Mouse (Mus musculus): ENCODE data around the gene Rpap3. TPM values are rescaled to one million over a fixed set of nuclear protein-coding genes. Genes with fewer than 3 reads are reported as not detected.

The Rpap3 gene
- total and polyA plus RNA-seq, 3 experiments, result 43.1 to 73.7 (median 69.1) TPM

- no peaks in the 10 kb centered on the region for H3K9me3 ChIP-seq (replicated peaks; ENCODE audit: low read length)
- no peak overlapping the region for H3K27ac ChIP-seq (ENCODE audit: insufficient read depth, low read depth)
- no peaks in the 10 kb centered on the region for H3K27me3 ChIP-seq (replicated peaks)
- dilution Hi-C loops (cut with MboI; ENCODE audit: extremely low pct_ligation_motif_present, extremely low pct_unique_long_range_greater_than_20kb, low sequenced_read_pairs) (no loop called here), in situ Hi-C loops (cut with MboI; ENCODE audit: low pct_ligation_motif_present, low pct_unique_long_range_greater_than_20kb, low sequenced_read_pairs) (no loop called here)
- H3K4me2 ChIP-seq (ENCODE audit: insufficient read depth, low read depth, poor library complexity, severe bottlenecking), result no peak overlapping the region
- no peak for DNase-seq (ENCODE audit: extremely low read depth)
- no peak overlapping the region for H3K9ac ChIP-seq (ENCODE audit: insufficient read depth, low read depth)
- peaks cover 0 to 29% of the 10 kb centered on the region in 2 experiments for H3K36me3 ChIP-seq (replicated peaks in 1 of 2; ENCODE audit: control insufficient read depth in 1 of 2, insufficient read depth in 1 of 2, low read length in 1 of 2)
- H3K4me1 ChIP-seq (ENCODE audit: control insufficient read depth in 1 of 2, insufficient read depth in 2 of 2), result peaks cover 44 to 66% of the 10 kb centered on the region in 2 experiments
- no peak for TF ChIP-seq JUND (conservative IDR thresholded peaks at IDR 0.05; ENCODE audit: low read depth, low read length)
- TF ChIP-seq POLR2A (IDR thresholded peaks at IDR 0.05; ENCODE audit: low read depth, low read length), result no peak
- TF ChIP-seq RCOR1 (conservative IDR thresholded peaks at IDR 0.05; ENCODE audit: low read depth, low read length), result no peak
- TF ChIP-seq MYC (IDR thresholded peaks at IDR 0.05; ENCODE audit: low read depth, low read length), result no peak
- no peak for TF ChIP-seq EP300 (IDR thresholded peaks at IDR 0.05; ENCODE audit: low read length)
- TF ChIP-seq MAX (IDR thresholded peaks at IDR 0.05; ENCODE audit: low read length), result no peak
- TF ChIP-seq MAFK (IDR thresholded peaks at IDR 0.05; ENCODE audit: insufficient replicate concordance, low read length), result no peak
- TF ChIP-seq E2F4 (IDR thresholded peaks at IDR 0.05; ENCODE audit: insufficient replicate concordance, low read depth, low read length), result no peak
- TF ChIP-seq RAD21 (IDR thresholded peaks at IDR 0.05; ENCODE audit: low read depth, low read length), result no peak
- no peak for TF ChIP-seq KAT2A (IDR thresholded peaks at IDR 0.05; ENCODE audit: insufficient replicate concordance, low read length)
- no peak for TF ChIP-seq MEF2A (IDR thresholded peaks at IDR 0.05; ENCODE audit: borderline replicate concordance, low read depth, low read length)
- no peak for TF ChIP-seq CTCF (conservative IDR thresholded peaks at IDR 0.05 in 1 of 2, IDR thresholded peaks at IDR 0.05 in 1 of 2; ENCODE audit: low read depth in 2 of 2, low read length in 2 of 2)
- H3K79me2 ChIP-seq (replicated peaks; ENCODE audit: control insufficient read depth, extremely low read depth, insufficient read depth, poor library complexity, severe bottlenecking), result no peaks in the 10 kb centered on the region
- H3K4me3 ChIP-seq (replicated peaks in 1 of 3; ENCODE audit: low read depth in 2 of 3, low read length in 2 of 3, poor library complexity in 1 of 3), result no peak overlapping the region
Observed at GRCm38 (mm10) chr15:97746748-97747147, 41.1 kb upstream of the Rpap3 start.

GRCm38 (mm10) chr15:97746278-97746677 is 40.7 kb upstream of the Rpap3 start:
- DNase-seq (ENCODE audit: extremely low read depth), result no peak
- H3K4me3 ChIP-seq (replicated peaks in 1 of 3; ENCODE audit: low read depth in 2 of 3, low read length in 2 of 3, poor library complexity in 1 of 3), result no peak overlapping the region
- peaks cover 49 to 68% of the 10 kb centered on the region in 2 experiments for H3K4me1 ChIP-seq (ENCODE audit: control insufficient read depth in 1 of 2, insufficient read depth in 2 of 2)
- no peaks in the 10 kb centered on the region for H3K27me3 ChIP-seq (replicated peaks)
- TF ChIP-seq HCFC1 (IDR thresholded peaks at IDR 0.05; ENCODE audit: low read depth, low read length) (no peak), USF1 (IDR thresholded peaks at IDR 0.05; ENCODE audit: low read depth, low read length) (no peak), ELF1 (IDR thresholded peaks at IDR 0.05; ENCODE audit: low read depth, low read length) (no peak), MXI1 (IDR thresholded peaks at IDR 0.05; ENCODE audit: low read depth, low read length) (no peak), POLR2A (IDR thresholded peaks at IDR 0.05; ENCODE audit: low read depth, low read length) (no peak), SIN3A (IDR thresholded peaks at IDR 0.05; ENCODE audit: low read length) (no peak), IRF4 (IDR thresholded peaks at IDR 0.05; ENCODE audit: low read depth, low read length) (no peak), UBTF (IDR thresholded peaks at IDR 0.05; ENCODE audit: low read depth, low read length) (no peak), TCF12 (IDR thresholded peaks at IDR 0.05; ENCODE audit: low read depth, low read length) (no peak), USF2 (conservative IDR thresholded peaks at IDR 0.05; ENCODE audit: low read depth, low read length) (no peak), CTCF (conservative IDR thresholded peaks at IDR 0.05 in 1 of 2, IDR thresholded peaks at IDR 0.05 in 1 of 2; ENCODE audit: low read depth in 2 of 2, low read length in 2 of 2) (no peak), RAD21 (IDR thresholded peaks at IDR 0.05; ENCODE audit: low read depth, low read length) (no peak), MAZ (IDR thresholded peaks at IDR 0.05; ENCODE audit: low read depth, low read length) (no peak), MAX (IDR thresholded peaks at IDR 0.05; ENCODE audit: low read length) (no peak), TBP (conservative IDR thresholded peaks at IDR 0.05; ENCODE audit: low read depth, low read length) (no peak), MEF2A (IDR thresholded peaks at IDR 0.05; ENCODE audit: borderline replicate concordance, low read depth, low read length) (no peak), ZMIZ1 (IDR thresholded peaks at IDR 0.05; ENCODE audit: low read depth, low read length) (no peak), EP300 (IDR thresholded peaks at IDR 0.05; ENCODE audit: low read length) (no peak), MYC (IDR thresholded peaks at IDR 0.05; ENCODE audit: low read depth, low read length) (no peak), ETS1 (conservative IDR thresholded peaks at IDR 0.05; ENCODE audit: low read depth, low read length) (no peak)
- no peak overlapping the region for H3K27ac ChIP-seq (ENCODE audit: insufficient read depth, low read depth)
- H3K9ac ChIP-seq (ENCODE audit: insufficient read depth, low read depth), result no peak overlapping the region
- dilution Hi-C loops (cut with MboI; ENCODE audit: extremely low pct_ligation_motif_present, extremely low pct_unique_long_range_greater_than_20kb, low sequenced_read_pairs), result no loop called here
- in situ Hi-C loops (cut with MboI; ENCODE audit: low pct_ligation_motif_present, low pct_unique_long_range_greater_than_20kb, low sequenced_read_pairs), result no loop called here
- H3K4me2 ChIP-seq (ENCODE audit: insufficient read depth, low read depth, poor library complexity, severe bottlenecking), result no peak overlapping the region
- H3K79me2 ChIP-seq (replicated peaks; ENCODE audit: control insufficient read depth, extremely low read depth, insufficient read depth, poor library complexity, severe bottlenecking), result no peaks in the 10 kb centered on the region
- H3K36me3 ChIP-seq (replicated peaks in 1 of 2; ENCODE audit: control insufficient read depth in 1 of 2, insufficient read depth in 1 of 2, low read length in 1 of 2), result peaks cover 0 to 29% of the 10 kb centered on the region in 2 experiments
- no peaks in the 10 kb centered on the region for H3K9me3 ChIP-seq (replicated peaks; ENCODE audit: low read length)
